Comparison of ENCODE assay signal across 8 mouse cellular contexts in the genomic region with DNA sequence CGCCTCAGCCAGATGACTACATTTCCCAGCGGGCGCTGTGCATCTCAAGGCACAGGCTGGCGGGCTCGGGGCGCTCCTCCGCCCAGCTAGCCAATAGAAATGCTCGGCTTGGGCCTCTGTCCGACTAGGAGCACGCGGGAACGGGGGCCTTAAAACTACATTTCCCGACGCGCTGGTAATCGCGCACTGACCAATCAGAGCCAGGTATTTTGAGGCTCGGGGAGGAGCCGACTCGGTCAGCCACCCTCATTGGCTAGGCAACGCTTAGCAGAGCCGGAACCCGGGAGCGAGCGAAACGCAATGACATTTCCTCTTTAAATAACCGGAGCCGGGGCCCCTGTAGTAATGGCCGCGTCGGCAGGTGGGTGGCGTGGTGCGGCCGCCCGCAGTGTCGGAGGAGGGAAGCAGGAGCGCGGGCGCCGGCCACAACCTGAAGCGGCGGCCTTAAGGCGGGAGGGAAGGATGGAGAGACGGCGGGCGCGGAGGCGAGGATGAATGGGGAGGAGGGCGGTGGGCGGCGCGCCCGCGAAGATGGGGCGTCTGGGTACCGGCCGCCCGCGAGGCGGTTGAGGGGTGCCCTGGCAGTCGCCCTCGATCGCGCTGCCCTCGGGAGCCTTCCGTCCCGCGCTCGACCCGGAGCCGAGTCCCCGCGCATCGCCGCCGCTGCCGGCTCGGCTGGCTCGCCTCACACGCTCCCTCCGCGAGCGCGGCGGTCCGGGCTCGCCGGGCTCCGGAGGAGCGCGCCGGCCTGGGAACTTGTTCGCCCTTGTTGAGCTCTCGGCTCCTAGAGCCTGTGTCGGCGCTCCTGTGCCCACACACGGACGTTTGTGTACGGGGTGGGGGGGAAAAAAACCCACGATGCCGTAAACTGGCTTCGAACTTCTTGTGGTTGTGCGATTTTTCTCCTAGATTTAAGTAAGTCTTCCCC. TPM values are rescaled to one million over a fixed set of nuclear protein-coding genes. Genes with fewer than 3 reads are reported as not detected.
DNase-seq lines count a peak whose midpoint lies in the region; ATAC-seq and TF ChIP-seq lines count a peak whose summit lies in the region.

No protein-coding gene starts in this region.

- DNase-seq in MN1 (ENCODE audit: low spot score) = peak; percentile 99
- peak; percentile 97 for DNase-seq in cerebellum, adult 9-10 months
- DNase-seq in hindbrain, embryonic 10.5 days (ENCODE audit: low spot score) = peak; percentile 98
- peak; percentile 99 for DNase-seq in layer of hippocampus, adult 9-11 months
- DNase-seq in lung, postnatal 0 days (ENCODE audit: low spot score) = peak; percentile 99
- peak; percentile 76 for DNase-seq in ovary, postnatal 14 days (ENCODE audit: low spot score)
- DNase-seq in thymus, postnatal 14 days = peak; percentile 94

- H3K4me2 ChIP-seq in lung, postnatal 0 days (replicated peaks; ENCODE audit: low read depth, low read length) = peak overlapping the region; percentile 85

- H3K27me3 ChIP-seq in hindbrain, embryonic 10.5 days (ENCODE audit: insufficient read depth, poor library complexity, severe bottlenecking) = no peaks in the 10 kb centered on the region
- peaks cover 11% of the 10 kb centered on the region; the same call in 1 of the 2 replicates for H3K27me3 ChIP-seq in lung, postnatal 0 days (replicated peaks; ENCODE audit: insufficient read depth, low read length)

- no peaks in the 10 kb centered on the region for H3K9me3 ChIP-seq in hindbrain, embryonic 10.5 days
- no peaks in the 10 kb centered on the region for H3K9me3 ChIP-seq in lung, postnatal 0 days (ENCODE audit: low read length)

- peak; percentile 98 for ATAC-seq in frontal cortex, adult (ENCODE audit: low TSS enrichment)
- ATAC-seq in lung, postnatal 0 days = peak; percentile 98

- H3K4me1 ChIP-seq in hindbrain, embryonic 10.5 days (replicated peaks) = peaks cover 21% of the 10 kb centered on the region
- no peaks in the 10 kb centered on the region for H3K4me1 ChIP-seq in lung, postnatal 0 days (ENCODE audit: insufficient read depth, low read depth, low read length)

- no peak overlapping the region for H3K9ac ChIP-seq in lung, postnatal 0 days (replicated peaks; ENCODE audit: low read depth)

- under 1% methylated on average over 93 of the region's 103 CpGs for WGBS in hindbrain, embryonic 10.5 days
- WGBS in lung, postnatal 0 days = 3% methylated on average over 52 of the region's 103 CpGs

- H3K4me3 ChIP-seq in hindbrain, embryonic 10.5 days = peak overlapping the region; percentile 86
- H3K4me3 ChIP-seq in lung, postnatal 0 days (ENCODE audit: low read depth, low read length) = peak overlapping the region; percentile 60

- peak overlapping the region; percentile 94 for H3K27ac ChIP-seq in hindbrain, embryonic 10.5 days
- H3K27ac ChIP-seq in lung, postnatal 0 days (ENCODE audit: low read length) = no peak overlapping the region

- peaks cover 21% of the 10 kb centered on the region for H3K36me3 ChIP-seq in hindbrain, embryonic 10.5 days
- no peaks in the 10 kb centered on the region for H3K36me3 ChIP-seq in lung, postnatal 0 days (ENCODE audit: insufficient read depth, low read length)

- TF ChIP-seq EP300 in lung, postnatal 0 days (IDR thresholded peaks at IDR 0.05) = no peak

- TF ChIP-seq CTCF in lung, postnatal 0 days (IDR thresholded peaks at IDR 0.05) = peak; percentile 37; the same call in 1 of the 2 replicates

RNA-seq across cellular contexts. Expression of a gene that starts 0.8 kb away (rescaled TPM):
- polyA plus RNA-seq in hindbrain, embryonic 10.5 days (2016; fragmentation: Nextera tagmentation; extraction: Ambion mirVana) = 4.5 and 7.7 TPM in 2 replicates
- 0.58 and 0.91 TPM in 2 replicates for polyA plus RNA-seq in lung, postnatal 0 days (2015; fragmentation: Nextera tagmentation; extraction: Ambion mirVana)
